Mouse (Mus musculus) G1E (cell line): ENCODE data around the gene Doc2a. TPM values are rescaled to one million over a fixed set of nuclear protein-coding genes. Genes with fewer than 3 reads are reported as not detected.

Source experiments
- ATAC-seq: 2 replicates; pipeline ENCODE4 v1.8.0; 2016; ENCODE audit warnings: mild to moderate bottlenecking; ENCODE audit not compliant: insufficient number of reproducible peaks, poor library complexity, low FRiP score, severe bottlenecking; ENCODE audit errors: extremely low read depth
- DNase-seq: peaks from one replicate; pipeline ENCODE4 v3.0.0; 2012; ENCODE audit warnings: low spot score
- H3K27me3 ChIP-seq: 2 replicates; pipeline ENCODE4 v1.6.1; 2012; ENCODE audit warnings: mild to moderate bottlenecking, low read length, inconsistent platforms; ENCODE audit not compliant: insufficient read depth
- H3K36me3 ChIP-seq: replicated peaks from 2 replicates; pipeline ENCODE3; 2012; ENCODE audit warnings: mild to moderate bottlenecking, inconsistent platforms
- H3K4me1 ChIP-seq: 2 replicates; pipeline ENCODE4 v1.6.1; 2012; ENCODE audit warnings: low read depth, low read length, inconsistent platforms, mixed read lengths; ENCODE audit not compliant: insufficient read depth
- H3K4me3 ChIP-seq: 2 replicates; pipeline ENCODE4 v1.5.1; 2012; ENCODE audit warnings: low read depth, mild to moderate bottlenecking, inconsistent platforms, low read length, moderate library complexity, mixed read lengths
- H3K9me3 ChIP-seq: replicated peaks from 2 replicates; pipeline ENCODE4 v1.6.1; 2012; ENCODE audit warnings: inconsistent platforms
- CTCF ChIP-seq: IDR thresholded peaks from 2 replicates; pipeline ENCODE4 v1.5.1; 2012; ENCODE audit warnings: low read depth, low read length, inconsistent platforms, mixed read lengths
- GATA1 ChIP-seq: IDR thresholded peaks from 2 replicates; pipeline ENCODE4 v1.6.1; 2012; ENCODE audit warnings: borderline replicate concordance, low read length, inconsistent platforms, mixed read lengths
- GATA2 ChIP-seq: IDR thresholded peaks from 2 replicates; pipeline ENCODE4 v1.6.1; 2012; ENCODE audit warnings: low read depth, low read length, inconsistent platforms, borderline replicate concordance
- POLR2AphosphoS5 ChIP-seq: IDR thresholded peaks from 2 replicates; pipeline ENCODE4 v1.6.1; 2012; ENCODE audit warnings: low read depth, low read length, inconsistent platforms; ENCODE audit not compliant: insufficient replicate concordance
- TAL1 ChIP-seq: conservative IDR thresholded peaks from 2 replicates; pipeline ENCODE4 v1.6.1; 2012; ENCODE audit warnings: low read depth, low read length, inconsistent platforms, mixed read lengths
- polyA plus RNA-seq: library from polyadenylated mRNA; stranded (reverse); fragments of >175 nt; gene quantifications from 2 replicates; pipeline ENCODE4 v1.2.3, GENCODE M21; 2012
- total RNA-seq, 2 experiments: library from RNA; stranded (forward) in 1 of 2; stranded (reverse) in 1 of 2; fragments of 200-1000 nt in 1 of 2; fragments of >200 nt in 1 of 2; fragmentation: Nextera tagmentation in 1 of 2; gene quantifications; 2 replicates each; pipeline ENCODE4 v1.2.3; 2014 to 2017

The Doc2a gene
- total and polyA plus RNA-seq, 3 experiments = 0.11 TPM; not detected in 2

GRCm38 (mm10) chr7:126877239-126877638 lies 30.0 kb downstream of the Doc2a start:
- no peak for DNase-seq
- Histone ChIP-seq H3K27me3 (no peaks in the 10 kb centered on the region), H3K4me3 (no peak overlapping the region), H3K9me3 (no peaks in the 10 kb centered on the region), H3K36me3 (peaks cover 100% of the 10 kb centered on the region), H3K4me1 (peaks cover 32% of the 10 kb centered on the region)
- no peak for TF ChIP-seq CTCF
- TF ChIP-seq GATA1 = no peak
- no peak for TF ChIP-seq POLR2AphosphoS5
- TF ChIP-seq GATA2 = no peak
- TF ChIP-seq TAL1 = no peak
- ATAC-seq = no peak

GRCm38 (mm10) chr7:126881040-126881439 lies 33.8 kb downstream of the Doc2a start:
- H3K4me3 ChIP-seq = no peak overlapping the region

GRCm38 (mm10) chr7:126883731-126884181 lies 36.5 kb downstream of the Doc2a start:
- TF ChIP-seq GATA1 = no peak
- TF ChIP-seq CTCF = no peak
- no peak for TF ChIP-seq GATA2
- TF ChIP-seq POLR2AphosphoS5 = no peak
- TF ChIP-seq TAL1 = no peak
- H3K4me1 ChIP-seq = peaks cover 44% of the 10 kb centered on the region
- DNase-seq = no peak
- H3K4me3 ChIP-seq = peak overlapping the region; percentile 90
- H3K9me3 ChIP-seq = no peaks in the 10 kb centered on the region
- peaks cover 73% of the 10 kb centered on the region for H3K36me3 ChIP-seq
- no peaks in the 10 kb centered on the region for H3K27me3 ChIP-seq
- no peak for ATAC-seq

More at GRCm38 (mm10) chr7:126881040-126881439, 33.8 kb downstream of the Doc2a start:
- TF ChIP-seq CTCF (no peak), POLR2AphosphoS5 (no peak), GATA1 (no peak), GATA2 (no peak), TAL1 (no peak)
- peaks cover 75% of the 10 kb centered on the region for H3K36me3 ChIP-seq
- no peaks in the 10 kb centered on the region for H3K9me3 ChIP-seq
- ATAC-seq (no peak), DNase-seq (no peak)
- H3K4me1 ChIP-seq = peaks cover 50% of the 10 kb centered on the region
- H3K27me3 ChIP-seq = no peaks in the 10 kb centered on the region

DNA sequence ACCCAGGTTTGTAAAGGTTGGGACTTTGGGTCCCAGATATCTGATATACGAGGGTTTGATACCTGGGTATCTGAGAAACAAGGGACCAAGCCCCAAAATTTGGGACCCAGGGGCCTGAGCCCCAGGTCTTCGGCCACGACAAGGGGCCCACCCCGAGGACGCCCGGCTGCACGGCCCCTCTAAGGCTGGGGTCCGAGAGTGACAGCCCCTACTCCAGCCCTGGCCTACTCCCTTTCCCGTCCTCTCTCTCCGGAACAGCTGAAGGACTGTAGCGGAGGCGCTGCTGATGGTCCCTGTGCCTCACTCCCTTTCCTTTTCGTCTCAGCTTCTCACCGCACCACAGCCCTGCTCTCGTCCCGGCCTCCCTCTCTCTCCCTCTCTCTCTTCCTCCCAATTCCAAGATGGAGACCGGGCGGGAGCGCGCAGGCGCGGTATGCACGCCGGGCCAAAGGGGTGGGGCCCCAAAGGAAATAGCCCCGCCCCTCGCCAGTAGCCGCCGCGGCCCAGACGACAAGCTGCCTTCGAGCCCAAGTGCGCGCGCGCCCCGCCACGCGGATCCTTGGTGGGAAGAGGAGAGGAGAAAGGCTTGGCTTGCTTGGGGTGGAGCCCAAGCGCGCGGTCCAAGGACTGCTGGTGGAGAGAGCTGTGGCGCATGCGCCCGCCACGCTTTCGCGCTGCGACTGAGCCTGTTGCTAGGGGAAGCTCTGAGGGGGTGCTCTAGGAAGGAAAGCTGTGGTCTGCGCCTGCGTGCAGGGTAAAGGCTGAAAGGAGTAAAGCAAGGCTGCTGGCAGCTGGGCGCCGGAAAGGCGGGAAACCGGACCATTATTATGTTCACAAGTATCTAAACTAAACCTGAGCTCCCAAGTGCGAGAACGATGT lies 37.3 kb downstream of the Doc2a start, which contains the start of gene Taok2:
Gene Taok2 (minus strand): TSS at position 418 of the 879 bp plus-strand sequence.
- Histone ChIP-seq H3K9me3 (no peaks in the 10 kb centered on the region), H3K4me3 (peak within 1 kb of the TSS; percentile 90), H3K27me3 (no peaks in the 10 kb centered on the region), H3K36me3 (peaks cover 73% of the 10 kb centered on the region), H3K4me1 (peaks cover 45% of the 10 kb centered on the region)
- DNase-seq (peak; percentile 88), ATAC-seq (peak; percentile 93)
- no peak for TF ChIP-seq TAL1
- TF ChIP-seq POLR2AphosphoS5 = no peak
- no peak for TF ChIP-seq CTCF
- TF ChIP-seq GATA2 = no peak

GRCm38 (mm10) chr7:126887281-126887680 lies 40.1 kb downstream of the Doc2a start:
- H3K36me3 ChIP-seq = peaks cover 73% of the 10 kb centered on the region
- H3K4me1 ChIP-seq = peaks cover 30% of the 10 kb centered on the region
- H3K27me3 ChIP-seq = no peaks in the 10 kb centered on the region
- no peaks in the 10 kb centered on the region for H3K9me3 ChIP-seq
- no peak overlapping the region for H3K4me3 ChIP-seq
- DNase-seq (no peak), ATAC-seq (no peak)
- TF ChIP-seq GATA2 (no peak), CTCF (no peak), GATA1 (no peak), POLR2AphosphoS5 (no peak), TAL1 (no peak)

DNA sequence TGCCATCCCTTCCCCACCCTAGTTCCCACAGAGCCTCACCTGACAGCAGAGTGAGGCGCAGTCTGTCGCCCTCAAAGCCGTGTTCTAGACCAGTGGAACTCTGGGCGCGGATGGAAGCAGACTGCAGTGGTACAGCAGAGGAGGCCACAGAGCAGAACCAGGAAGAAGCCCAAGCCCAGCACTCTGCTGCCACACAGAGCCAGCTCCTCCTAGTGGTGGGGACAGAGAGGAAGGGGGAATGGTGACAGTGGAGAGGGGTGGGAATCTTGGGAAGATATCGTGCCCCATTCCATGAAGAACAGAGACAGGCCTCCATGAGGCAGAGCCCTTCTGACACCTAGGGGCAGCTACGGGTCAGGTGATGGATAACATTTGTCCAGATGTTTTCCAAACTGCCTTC lies 41.6 kb downstream of the Doc2a start:
- no peak for TF ChIP-seq GATA1
- no peak; the same call in 1 of the 2 replicates for TF ChIP-seq CTCF
- TF ChIP-seq TAL1 = no peak
- no peak for TF ChIP-seq POLR2AphosphoS5
- no peak for TF ChIP-seq GATA2
- Histone ChIP-seq H3K36me3 (peaks cover 79% of the 10 kb centered on the region), H3K27me3 (no peaks in the 10 kb centered on the region), H3K9me3 (no peaks in the 10 kb centered on the region), H3K4me1 (peaks cover 18% of the 10 kb centered on the region), H3K4me3 (no peak overlapping the region)
- ATAC-seq (no peak), DNase-seq (no peak)

- Histone ChIP-seq H3K9me3 (no peaks in the 10 kb centered on the region), H3K4me1 (peaks cover 36% of the 10 kb centered on the region), H3K27me3 (no peaks in the 10 kb centered on the region), H3K36me3 (peaks cover 41% of the 10 kb centered on the region), H3K4me3 (peak overlapping the region; percentile 62; the same call in 1 of the 2 replicates)
- TF ChIP-seq CTCF (no peak), GATA1 (no peak), GATA2 (no peak), POLR2AphosphoS5 (no peak), TAL1 (no peak)
- DNase-seq (no peak), ATAC-seq (no peak)
Measured at GRCm38 (mm10) chr7:126896912-126897311, 49.7 kb downstream of the Doc2a start.
